Mouse (Mus musculus) adrenal gland, adult 2 months (tissue): Measurements from ENCODE around the gene Tmem164. TPM values are rescaled to one million over a fixed set of nuclear protein-coding genes. Genes with fewer than 3 reads are reported as not detected.

Experiments used
- DNase-seq: peaks from one replicate; pipeline ENCODE4 v3.0.0; 2021
- polyA plus RNA-seq: library from polyadenylated mRNA; depleted of rRNA; stranded (reverse); fragments of >200 nt; gene quantifications from 2 replicates; pipeline ENCODE4 v1.2.3, GENCODE M21; 2012
- total RNA-seq, 2 experiments: library from RNA; stranded (reverse); gene quantifications; 2 replicates each; pipeline ENCODE4 v1.2.3; 2021

The Tmem164 gene
- total and polyA plus RNA-seq, 3 experiments: 18.9 to 36.3 (median 26.0) TPM

DNA sequence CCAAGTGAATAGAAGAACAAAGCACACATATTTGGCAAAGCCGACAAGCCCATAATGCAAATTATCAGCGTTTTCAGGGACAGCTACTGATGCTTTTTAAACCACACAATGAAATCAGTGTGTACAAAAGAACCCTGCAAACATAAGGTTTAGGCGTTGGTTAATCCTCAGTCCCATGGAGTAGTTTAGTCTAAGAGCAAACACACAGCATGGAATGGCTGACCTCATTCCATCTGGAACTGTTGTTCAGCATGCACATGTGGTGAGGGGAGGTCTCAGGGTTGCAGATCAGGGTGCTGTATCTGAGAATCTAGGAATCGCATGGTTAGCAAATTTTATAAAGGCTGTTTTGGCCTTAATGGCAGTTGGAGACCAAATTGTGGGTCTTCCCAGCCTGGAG lies 69.6 kb downstream of the Tmem164 start:
- no peak for DNase-seq

DNA sequence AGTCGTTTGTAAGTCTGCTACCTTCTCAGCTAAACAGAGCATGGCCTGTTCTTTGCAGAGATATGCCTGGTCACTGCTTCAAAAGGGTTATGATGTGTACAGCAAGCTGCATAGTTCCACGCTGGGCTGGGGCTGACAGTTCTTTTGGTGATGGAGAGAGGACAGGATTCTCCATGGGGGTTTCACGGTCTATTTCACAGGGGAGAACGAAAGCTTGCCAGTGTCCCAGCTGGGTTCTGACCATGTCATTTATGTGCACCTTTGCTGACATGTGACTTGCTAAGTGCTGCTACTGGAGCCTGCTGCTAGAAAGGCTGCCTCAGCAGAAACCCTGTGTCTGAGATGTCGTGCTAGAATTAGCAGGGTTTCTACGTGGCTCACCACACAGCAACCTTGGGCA lies 74.3 kb downstream of the Tmem164 start:
- no peak for DNase-seq

DNA sequence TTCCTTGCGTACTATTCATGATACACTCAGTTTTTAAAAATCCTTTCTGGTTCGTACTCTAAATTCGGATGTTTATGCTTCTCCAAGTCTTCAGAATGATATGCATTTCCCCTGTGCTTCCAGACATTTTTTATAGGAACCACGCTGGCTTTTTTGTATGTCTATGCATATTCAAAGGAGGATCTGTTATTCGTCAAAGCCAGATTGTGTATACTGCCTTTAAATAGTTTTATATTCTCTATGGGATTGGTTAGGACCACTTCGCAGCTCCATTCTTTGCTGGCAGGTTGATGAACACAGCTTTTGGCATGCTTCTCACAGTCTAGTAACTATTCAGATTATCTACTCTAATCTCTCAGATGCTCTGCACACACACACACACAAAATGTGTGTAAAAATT lies 79.2 kb downstream of the Tmem164 start:
- DNase-seq: no peak

DNA sequence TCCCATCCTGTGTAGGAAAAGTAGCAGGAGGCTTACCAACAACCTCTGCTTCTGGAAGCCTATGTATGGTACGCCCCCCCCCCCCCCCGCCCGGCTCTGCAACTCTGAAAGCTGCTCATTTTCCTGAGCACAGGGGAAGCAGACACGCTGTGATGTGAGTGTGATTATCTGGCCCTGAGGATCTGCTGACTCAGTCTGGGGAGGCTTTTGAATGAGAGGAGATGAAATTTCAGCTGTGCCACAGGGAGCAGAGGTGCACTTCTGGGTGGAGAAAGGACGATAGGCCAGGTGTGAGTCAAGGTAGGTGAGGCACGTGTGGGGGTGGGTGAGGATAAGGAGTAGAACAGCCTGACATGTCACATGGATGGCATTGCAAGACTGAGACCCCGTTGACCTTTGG lies 82.1 kb downstream of the Tmem164 start:
- no peak for DNase-seq

DNA sequence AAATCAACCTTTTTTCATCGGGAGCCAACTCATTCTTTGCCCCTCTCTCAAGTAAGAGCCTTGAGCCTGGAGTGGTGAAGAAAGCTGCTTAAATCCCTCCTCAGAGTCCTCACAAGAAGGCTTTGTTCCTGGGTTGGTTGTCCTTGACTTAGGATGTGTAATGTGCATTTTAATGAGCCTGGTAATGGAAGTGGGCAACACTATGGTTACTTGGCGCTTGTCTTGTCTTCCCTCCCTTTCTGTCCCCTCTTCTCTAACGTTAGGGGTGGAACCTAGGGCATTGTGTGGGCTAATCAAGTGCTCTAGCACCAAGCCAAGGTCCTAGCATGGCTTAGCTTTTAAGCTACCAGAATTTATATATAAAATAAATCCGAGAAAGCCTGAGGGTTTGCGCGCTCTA lies 88.5 kb downstream of the Tmem164 start:
- DNase-seq: no peak

DNA sequence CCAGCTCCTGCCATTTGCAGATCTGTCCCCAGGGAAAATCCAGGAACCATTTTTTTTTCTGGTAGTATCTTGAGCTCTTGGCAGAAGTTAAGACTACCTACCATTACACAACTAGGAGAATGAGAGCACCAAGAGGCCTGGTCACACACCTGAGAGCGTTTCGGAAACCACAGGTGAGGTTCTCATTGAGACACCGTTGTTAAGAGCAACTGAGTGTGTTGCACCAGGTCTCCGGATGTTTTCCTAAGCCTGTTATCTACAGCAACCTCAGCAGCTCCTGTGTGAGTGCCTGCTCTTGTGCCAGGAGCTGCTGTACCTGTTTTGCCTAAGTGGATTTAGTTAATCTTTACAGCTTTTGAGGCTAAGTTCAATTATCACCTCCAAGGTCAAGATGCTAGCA lies 92.5 kb downstream of the Tmem164 start:
- no peak for DNase-seq

DNA sequence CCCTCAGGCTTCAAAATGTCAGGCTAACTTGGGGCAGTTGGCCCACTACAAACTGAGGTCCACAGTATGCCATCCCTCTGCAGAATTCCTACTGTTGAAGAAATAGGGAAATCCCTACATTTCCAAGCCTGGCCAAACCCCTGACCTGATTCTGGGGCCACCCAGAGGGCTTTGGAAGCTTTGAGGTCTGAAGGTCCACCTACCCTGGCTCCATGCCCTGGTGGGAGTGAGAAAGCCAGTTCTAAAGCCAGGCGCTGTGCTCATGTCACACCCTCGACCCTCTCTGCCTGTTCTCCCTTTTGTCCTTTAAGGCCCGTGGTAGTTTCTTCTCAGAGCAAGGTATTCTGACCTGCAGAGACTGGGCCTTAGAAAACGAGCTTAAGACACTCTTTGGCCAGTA lies 94.9 kb downstream of the Tmem164 start:
- DNase-seq: peak; percentile 21

DNA sequence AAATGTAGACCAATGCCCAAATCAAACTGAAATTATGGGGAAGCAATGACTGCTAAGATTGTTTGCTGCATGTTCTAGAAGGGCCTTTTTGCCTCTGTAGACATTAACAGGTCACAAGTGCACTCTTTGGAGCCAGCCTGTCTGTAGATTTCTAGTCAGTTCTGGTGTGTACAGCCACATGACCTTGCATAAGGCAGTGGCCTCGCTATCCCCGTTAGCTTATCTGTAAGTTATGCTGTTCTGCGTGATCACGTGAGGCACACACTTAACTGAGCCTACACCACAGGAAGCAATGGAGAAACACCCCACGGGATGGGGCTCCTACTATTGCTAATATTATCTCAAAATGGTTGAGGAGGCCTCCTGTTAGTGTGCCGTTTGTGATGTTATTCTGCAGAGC lies 97.4 kb downstream of the Tmem164 start:
- DNase-seq: peak; percentile 44

DNA sequence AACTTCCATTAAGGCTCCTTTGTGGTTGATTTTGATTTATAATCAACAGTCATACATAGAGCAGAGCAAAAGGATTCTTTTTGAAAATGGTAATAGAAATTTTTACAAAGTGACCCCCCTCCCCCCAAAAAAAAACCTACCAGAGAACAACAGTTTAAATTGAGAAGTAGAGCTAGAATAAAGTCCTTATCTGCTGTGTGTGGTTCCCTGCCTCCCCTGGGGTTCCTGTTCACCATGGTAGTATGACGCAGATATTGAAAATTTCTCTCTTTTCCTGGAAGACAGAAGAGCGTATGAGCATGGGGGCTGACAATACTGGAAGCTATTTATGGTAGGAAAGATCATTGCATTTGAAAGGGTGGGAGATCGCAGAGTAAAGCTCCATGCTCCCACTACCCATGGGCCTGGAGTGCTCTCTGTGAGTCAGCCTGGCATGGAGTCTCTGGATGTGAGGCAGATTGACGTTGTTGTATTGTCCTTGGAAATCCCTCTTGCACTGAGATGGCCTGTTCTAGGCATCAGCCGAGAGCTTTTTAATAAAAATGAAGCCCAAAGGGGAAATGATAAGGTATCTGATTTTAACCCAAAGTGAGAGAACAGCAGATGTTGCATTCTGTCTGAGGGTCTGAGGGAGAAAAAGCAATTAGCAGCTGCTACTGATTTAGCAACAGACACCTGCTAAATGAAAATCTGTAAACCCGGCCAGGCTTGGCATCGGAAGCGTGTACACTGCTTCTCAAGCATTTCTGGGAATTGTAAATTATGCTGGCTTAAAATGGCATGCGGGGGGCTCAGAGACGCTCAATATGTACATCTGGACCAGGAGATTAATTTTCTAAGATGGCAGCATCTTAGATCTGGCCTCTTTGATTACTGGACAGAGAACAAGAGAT lies 105.2 kb downstream of the Tmem164 start:
- DNase-seq: no peak

DNA sequence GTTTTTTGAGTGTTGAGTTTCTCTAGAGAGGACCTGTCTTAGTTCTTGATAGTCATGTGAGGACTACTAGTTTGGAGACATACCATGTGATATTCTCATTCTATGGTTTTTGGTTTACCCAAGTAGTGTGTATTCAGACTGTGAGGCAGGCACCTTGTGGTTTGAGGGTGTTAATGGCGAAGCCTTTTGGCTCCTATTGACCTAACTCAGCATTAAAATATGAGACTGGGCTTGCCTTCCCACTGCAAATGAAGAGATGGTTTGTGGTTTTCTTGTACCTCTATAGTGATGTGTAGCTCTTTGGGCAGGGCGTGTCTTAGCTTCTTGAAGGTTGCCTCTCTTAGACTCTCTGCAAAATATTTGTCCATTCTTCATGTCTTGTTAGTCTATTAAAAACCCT lies 111.0 kb downstream of the Tmem164 start:
- DNase-seq: no peak

DNA sequence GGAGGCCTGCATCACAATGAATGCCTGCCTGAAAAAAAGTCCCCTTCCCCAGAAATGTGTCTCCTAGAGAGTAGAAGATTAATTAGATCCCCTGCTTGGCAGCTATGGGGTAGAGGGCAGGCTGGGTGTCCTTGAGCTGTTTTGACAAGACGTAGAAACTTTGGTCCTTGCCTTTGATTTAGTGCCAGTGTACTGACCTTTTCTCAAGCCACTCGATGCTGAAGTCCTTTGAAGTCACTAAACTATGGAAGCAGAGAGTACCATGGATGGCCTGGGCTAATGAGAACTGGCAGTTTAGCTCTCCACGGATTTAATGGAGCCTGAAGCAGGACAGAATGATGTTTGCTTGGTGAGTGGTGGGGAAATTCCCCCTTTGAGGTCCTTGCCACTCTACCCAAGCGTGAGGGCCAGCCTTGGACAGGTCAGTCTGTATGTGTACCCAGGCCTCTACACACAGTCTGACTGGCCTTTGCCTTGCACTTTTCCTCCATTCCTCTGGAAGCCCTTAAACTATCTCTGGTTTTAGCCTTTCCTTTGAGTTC lies 112.9 kb downstream of the Tmem164 start:
- peak; percentile 45 for DNase-seq

DNA sequence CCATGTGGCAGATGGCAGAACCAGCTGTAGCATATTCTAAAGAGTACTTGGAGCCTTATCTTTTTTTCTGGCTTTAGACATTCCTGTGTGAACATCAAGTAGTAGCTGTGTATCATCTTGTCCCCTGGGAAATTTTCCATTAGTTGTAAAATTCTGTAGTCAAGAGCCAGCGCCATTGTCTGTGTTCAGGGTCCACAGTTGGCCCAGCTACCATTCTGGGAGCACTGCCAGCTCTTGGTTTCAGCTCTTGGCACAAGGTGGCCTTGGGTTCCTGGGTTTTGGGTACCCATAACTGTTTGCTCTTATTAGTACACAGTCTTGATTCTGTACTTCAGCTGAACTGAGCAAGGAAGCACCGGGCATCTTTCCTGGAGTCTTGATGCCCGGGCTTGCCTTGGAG lies 123.4 kb downstream of the Tmem164 start:
- DNase-seq: peak; percentile 59

DNA sequence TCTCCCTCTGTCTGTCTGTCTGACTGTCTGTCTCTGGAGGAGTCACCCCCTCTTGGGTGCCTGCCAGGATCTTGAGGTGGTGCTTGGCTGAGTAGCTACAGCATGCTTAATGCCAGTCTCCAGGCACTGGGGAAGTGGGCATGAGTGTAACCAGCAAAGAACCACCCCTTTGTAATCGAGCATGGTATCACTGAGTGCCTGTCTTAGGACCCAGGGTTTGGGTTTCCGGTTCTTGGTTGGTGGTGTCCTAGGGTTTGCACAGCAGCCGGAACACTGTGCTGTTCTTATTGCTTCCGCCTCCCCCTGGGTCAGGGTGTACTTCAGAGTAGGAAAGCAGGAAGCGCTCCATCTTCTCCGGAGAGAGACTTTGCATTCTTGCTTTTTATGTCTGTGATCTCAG lies 124.9 kb downstream of the Tmem164 start:
- DNase-seq: no peak

DNA sequence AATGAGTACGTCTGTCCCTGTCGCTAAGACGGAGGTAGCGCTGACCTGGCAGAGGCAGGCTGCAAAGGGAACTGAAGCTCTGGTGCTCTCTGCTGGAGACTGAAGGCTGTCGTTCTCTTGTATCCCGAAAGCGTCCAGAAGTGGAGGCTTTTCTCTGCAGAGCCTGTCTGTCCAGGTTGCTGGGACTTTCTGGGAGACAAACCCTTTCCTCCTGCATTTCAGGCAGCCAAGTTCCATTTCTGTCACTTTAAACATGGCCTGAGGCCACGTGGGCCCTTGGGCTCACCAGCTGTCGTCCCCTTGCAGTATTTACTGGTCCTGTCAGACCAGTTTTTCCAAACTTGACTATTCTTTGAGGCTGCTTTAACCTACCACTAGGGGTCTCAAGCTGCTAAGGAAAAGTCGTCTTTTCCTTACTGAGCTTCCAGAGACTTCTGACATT lies 125.4 kb downstream of the Tmem164 start:
- DNase-seq: peak; percentile 42

DNA sequence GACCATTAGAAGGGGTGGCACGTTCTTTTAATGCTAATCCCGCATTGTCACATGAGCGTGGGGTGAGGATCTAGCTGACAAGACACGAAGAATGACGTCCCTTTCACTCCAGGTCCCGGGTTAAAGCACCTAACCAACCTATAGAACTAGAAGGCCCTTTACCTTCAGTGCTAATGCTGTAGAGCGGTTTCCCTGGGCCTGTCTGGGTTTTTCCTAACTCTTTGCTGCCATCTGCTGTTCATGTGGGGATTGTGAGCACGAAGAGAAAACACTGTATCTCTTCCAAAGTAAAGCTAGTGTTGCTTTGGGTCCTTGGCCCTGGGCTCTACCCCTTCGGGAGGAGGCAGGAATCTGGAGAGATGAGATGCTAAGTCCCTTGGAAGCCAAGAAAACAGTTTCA lies 127.2 kb downstream of the Tmem164 start:
- no peak for DNase-seq

DNA sequence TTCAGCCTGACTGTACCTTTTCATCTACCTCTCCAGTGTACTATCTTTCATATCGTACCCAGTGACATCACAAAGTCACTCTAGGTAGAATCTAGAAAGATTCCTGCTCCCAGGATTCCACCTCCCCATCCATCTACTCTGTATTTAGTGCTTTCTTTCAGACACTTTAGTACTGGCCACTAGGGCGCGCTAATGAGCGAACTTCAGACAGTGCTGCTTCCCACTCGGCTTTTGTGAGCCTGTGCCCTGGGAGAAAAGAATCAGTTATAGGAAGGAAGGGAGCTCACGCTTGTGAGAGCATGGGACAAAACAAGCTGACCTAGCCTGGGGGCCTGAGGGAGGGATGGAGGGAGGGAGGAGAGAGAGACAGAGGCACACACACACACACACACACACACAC lies 131.9 kb downstream of the Tmem164 start:
- DNase-seq: no peak

DNA sequence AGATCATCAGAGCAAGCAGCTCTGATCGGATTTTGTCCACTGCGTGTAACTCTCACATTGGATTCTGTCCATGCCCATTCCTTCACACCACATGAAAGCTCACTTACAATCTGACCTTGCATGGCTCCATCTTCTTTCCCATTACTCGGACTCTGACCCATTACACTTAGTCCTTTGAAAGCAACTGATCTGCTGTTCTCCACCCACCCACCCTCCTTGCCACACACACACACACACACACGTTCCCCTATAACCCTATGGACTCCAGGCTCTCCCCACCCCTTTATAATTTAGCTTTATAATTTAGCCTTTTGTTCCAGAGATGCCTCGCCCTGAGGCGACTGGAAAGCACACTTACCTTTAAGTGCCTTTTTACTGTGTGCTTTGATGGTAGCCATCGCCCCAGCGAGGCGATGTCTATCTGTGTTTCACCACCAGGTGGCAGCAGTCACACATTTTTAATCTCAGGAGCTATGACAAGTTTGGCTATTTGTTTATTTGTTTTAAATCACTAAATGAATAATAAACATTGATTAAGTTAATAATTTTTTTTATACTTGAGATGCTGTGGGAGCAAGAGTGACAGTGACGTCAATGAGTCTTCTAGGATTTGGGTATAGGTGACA lies 137.0 kb downstream of the Tmem164 start:
- no peak for DNase-seq

DNA sequence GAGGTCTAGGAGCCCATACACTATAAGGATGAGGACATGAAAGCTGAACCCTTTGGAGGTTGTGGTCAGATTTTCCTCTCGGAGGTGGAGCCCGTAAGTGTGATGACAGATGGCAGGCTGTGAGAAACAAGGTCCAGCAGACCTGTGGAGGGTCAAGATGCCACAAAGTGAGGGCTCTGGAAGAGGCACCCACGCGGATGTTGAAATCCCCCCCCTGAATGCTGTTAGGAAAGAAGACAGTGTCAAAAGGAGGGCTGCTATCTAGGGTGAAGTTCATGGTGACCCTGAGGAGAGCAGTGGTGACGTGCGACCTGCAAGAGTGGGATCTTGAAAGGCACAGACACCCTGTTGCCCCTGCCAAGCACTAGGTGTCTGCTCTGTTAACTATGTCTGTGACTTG lies 140.0 kb downstream of the Tmem164 start:
- DNase-seq: no peak

DNA sequence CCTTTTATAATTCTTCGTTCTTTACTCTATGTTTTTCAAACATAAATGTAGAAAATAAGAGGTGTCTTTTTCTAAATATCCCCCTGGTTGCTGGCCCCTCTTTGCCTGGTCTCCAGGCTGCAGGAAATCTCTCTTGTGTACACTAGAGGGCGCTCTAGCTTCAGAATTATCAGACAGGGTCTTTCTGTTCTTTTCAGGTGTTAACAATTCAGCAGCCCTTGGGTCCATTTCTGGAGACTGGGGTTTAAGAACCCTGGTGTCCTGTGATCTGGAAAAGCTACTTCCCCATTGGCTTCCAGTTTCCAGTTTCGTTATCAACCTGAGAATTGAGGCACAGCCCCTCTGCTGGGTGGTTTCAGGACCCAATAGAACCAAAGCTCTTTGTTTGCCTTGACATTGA lies 140.6 kb downstream of the Tmem164 start:
- no peak for DNase-seq

DNA sequence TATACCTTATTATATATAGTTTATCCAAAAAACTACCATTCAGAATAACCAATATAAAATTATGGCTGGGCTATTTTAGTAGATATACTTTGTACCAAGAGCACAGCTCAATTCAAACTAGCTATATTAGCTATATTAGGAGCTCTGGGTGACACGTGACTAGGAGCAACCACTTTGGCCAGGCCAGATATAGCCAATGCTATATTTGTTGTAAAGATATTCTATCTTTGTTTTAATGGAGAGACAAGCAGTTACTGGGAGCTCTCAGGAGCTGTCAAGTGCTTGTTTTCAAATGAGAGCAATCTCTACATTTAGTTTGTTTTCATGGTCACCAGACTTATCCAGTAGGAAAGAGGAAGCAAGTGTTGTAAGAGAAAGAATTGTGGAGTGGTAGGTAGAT lies 144.1 kb downstream of the Tmem164 start:
- DNase-seq: no peak

DNA sequence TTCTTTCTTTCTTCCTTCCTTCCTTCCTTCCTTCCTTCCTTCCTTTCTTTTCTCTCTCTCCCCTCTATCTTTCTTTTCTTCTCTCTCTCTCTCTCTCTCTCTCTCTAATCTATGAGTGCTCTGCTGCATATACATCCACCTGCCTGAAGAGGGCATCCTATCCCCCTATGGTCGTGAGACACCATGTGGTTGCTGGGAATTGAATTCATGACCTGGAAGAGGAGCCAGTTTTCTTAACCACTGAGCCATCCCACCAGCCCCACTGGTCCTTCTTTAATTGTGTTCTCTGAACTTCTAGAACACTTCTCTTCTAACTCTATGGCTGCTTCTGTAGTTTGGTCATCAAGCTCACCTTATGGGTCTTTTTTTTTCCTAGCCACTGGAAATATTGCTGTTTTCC lies 146.4 kb downstream of the Tmem164 start:
- DNase-seq: no peak

DNA sequence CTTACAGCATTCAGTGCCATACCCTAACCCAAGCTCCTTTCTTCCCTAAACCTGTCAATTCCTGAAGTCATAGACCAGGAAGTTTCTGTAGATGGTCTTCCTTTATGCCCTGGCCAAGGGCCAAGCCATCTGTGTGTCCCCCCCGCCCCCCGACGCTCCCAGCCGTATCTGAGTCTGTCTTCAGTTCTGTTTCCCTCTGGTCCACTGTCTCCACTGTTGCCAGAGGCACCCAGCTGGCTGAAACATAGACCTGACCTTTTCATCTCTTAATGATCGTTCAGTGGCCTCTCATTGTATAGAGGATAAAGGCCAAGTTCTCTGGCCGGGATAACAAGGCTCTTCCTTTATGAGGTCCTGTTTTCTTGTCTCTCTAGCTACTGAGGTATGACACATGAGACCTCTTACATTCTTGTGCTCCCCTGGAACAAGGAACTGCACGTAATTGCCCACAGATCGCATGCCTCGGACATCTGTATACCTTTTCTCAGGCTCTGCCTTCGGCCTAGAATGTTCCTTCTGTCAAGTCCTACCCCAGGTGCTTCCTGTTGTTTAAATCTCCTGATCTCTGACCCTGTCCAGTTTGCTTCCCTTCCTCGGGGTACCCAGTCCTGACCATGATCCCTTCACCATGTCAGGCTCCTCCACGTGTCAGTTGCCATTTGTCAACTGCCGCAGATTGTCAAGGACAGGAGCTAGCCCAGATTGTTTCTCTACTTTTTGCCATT lies 147.1 kb downstream of the Tmem164 start:
- DNase-seq: no peak

DNA sequence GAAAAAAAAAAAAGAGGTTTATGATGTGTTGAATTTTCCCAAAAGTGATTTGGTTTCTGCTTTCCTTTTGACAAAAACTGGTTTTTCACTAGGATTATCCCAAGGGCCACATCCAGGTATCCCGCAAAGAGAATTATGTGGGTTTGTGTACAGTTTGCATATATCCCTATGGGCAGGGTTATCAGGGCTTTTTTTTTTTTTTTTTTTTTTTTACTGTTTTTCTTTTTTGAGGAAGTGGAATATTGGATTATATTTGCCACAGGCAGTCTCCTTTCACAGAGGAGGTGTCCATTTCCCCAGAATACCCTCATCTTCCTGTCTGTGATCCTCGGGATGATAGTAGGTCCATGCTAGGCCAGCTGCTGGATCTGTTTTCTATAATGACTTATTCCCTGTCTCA lies 148.1 kb downstream of the Tmem164 start:
- no peak for DNase-seq
